In the genomic region with DNA sequence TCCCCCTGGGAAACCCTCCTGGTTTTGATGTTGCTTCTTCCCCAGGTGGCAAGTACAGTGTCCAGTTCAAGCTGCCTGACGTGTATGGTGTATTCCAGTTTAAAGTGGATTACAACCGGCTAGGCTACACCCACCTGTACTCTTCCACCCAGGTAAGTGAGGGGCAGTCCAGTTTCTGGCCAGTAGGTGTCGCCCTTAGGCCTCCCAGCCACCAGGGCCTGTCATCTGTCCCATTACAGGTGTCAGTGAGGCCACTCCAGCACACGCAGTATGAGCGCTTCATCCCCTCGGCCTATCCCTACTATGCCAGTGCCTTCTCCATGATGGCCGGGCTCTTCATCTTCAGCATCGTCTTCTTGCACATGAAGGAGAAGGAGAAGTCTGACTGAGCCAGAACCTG, we compare ENCODE assay signal across 8 mouse cellular contexts. TPM values are rescaled to one million over a fixed set of nuclear protein-coding genes. Genes with fewer than 3 reads are reported as not detected.
DNase-seq lines count a peak whose midpoint lies in the region; ATAC-seq and TF ChIP-seq lines count a peak whose summit lies in the region.

No protein-coding gene starts in this region.

- TF ChIP-seq CTCF in lung, embryonic 14.5 days (IDR thresholded peaks at IDR 0.05; ENCODE audit: low read depth): peak; percentile 84

- H3K4me3 ChIP-seq in lung, embryonic 14.5 days (ENCODE audit: low read depth, low read length): no peak overlapping the region

- no peak overlapping the region for H3K9ac ChIP-seq in lung, embryonic 14.5 days

- H3K4me2 ChIP-seq in lung, embryonic 14.5 days: no peak overlapping the region

- peak; percentile 70 for ATAC-seq in erythroid progenitor cell, adult 5-6 weeks (replicated peaks; ENCODE audit: low FRiP score, poor library complexity, severe bottlenecking)
- ATAC-seq in lung, embryonic 14.5 days (ENCODE audit: insufficient read depth): peak; percentile 36; the same call in 1 of the 2 replicates

- DNase-seq in ovary, postnatal 36 days (ENCODE audit: low spot score): peak; percentile 44
- DNase-seq in ovary, adult 18-20 months (ENCODE audit: low spot score): no peak
- peak; percentile 38 for DNase-seq in adrenal gland, postnatal 25 days
- peak; percentile 75 for DNase-seq in kidney, adult 18-20 months
- DNase-seq in lung, embryonic 14.5 days: peak; percentile 56
- peak; percentile 68 for DNase-seq in splenic B cell, adult 2 months (ENCODE audit: low read depth, low spot score)
- no peak for DNase-seq in left cerebral cortex, adult 11 months (ENCODE audit: low spot score)

- H3K27ac ChIP-seq in lung, embryonic 14.5 days (ENCODE audit: low read depth): no peak overlapping the region

- no peaks in the 10 kb centered on the region for H3K27me3 ChIP-seq in lung, embryonic 14.5 days (ENCODE audit: insufficient read depth, low read length)
- H3K27me3 ChIP-seq in splenic B cell, adult 2 months (ENCODE audit: control insufficient read depth, insufficient read depth, low read length, poor library complexity, severe bottlenecking): no peaks in the 10 kb centered on the region

- 46% methylated on average over 8 of the region's 8 CpGs for whole genome bisulfite sequencing in lung, embryonic 14.5 days

- peaks cover 88% of the 10 kb centered on the region for H3K36me3 ChIP-seq in lung, embryonic 14.5 days (ENCODE audit: insufficient read depth)
- H3K36me3 ChIP-seq in splenic B cell, adult 2 months (ENCODE audit: control insufficient read depth, insufficient read depth, low read length, poor library complexity, severe bottlenecking): peaks cover 7% of the 10 kb centered on the region

- no peaks in the 10 kb centered on the region for H3K9me3 ChIP-seq in lung, embryonic 14.5 days (ENCODE audit: low read depth, low read length)

- no peaks in the 10 kb centered on the region for H3K4me1 ChIP-seq in lung, embryonic 14.5 days (ENCODE audit: insufficient read depth)

RNA-seq across cellular contexts. Expression of a gene that starts 7.1 kb away (rescaled TPM):
- 105 and 106 TPM in 2 replicates for total RNA-seq in adrenal gland, postnatal 25 days (2021)
- 65.6 and 81.3 TPM in 2 replicates for total RNA-seq in erythroid progenitor cell, adult 5-6 weeks (2015; ENCODE audit: low replicate concordance)
- 34.7 and 39.8 TPM in 2 replicates for total RNA-seq in erythroid progenitor cell, adult 5-6 weeks (2017; ENCODE audit: low replicate concordance)
- polyA plus RNA-seq in lung, embryonic 14.5 days (2014; fragmentation: Nextera tagmentation; extraction: Ambion mirVana): 371 and 379 TPM in 2 replicates

RNA-seq across cellular contexts. Expression of a gene that starts 14.5 kb away (rescaled TPM):
- 161 and 201 TPM in 2 replicates for total RNA-seq in adrenal gland, postnatal 25 days (2021)
- 20.2 and 26.8 TPM in 2 replicates for total RNA-seq in erythroid progenitor cell, adult 5-6 weeks (2015; ENCODE audit: low replicate concordance)
- total RNA-seq in erythroid progenitor cell, adult 5-6 weeks (2017; ENCODE audit: low replicate concordance): 20.8 and 36.6 TPM in 2 replicates
- polyA plus RNA-seq in lung, embryonic 14.5 days (2014; fragmentation: Nextera tagmentation; extraction: Ambion mirVana): 22.2 and 25.1 TPM in 2 replicates

RNA-seq across cellular contexts. Expression of a gene that starts 56.2 kb away (rescaled TPM):
- total RNA-seq in adrenal gland, postnatal 25 days (2021): 13.8 and 20.3 TPM in 2 replicates
- not detected in 2 replicates for total RNA-seq in erythroid progenitor cell, adult 5-6 weeks (2015; ENCODE audit: low replicate concordance)
- not detected in 2 replicates for total RNA-seq in erythroid progenitor cell, adult 5-6 weeks (2017; ENCODE audit: low replicate concordance)
- polyA plus RNA-seq in lung, embryonic 14.5 days (2014; fragmentation: Nextera tagmentation; extraction: Ambion mirVana): 24.1 and 24.4 TPM in 2 replicates

Comparison
In these comparisons a context has a peak if more than half of its experiments do, and no peak if none do; other contexts are left out.
1. DNase-seq: peak in ovary, postnatal 36 days (single experiment), adrenal gland, postnatal 25 days (single experiment), kidney, adult 18-20 months (single experiment), lung, embryonic 14.5 days (single experiment) and splenic B cell, adult 2 months (single experiment); none in ovary, adult 18-20 months (single experiment) and left cerebral cortex, adult 11 months (single experiment).
2. RNA of a gene that starts 56.2 kb away (total RNA-seq): 13.8 to 20.3 TPM in adrenal gland, postnatal 25 days; not detected in erythroid progenitor cell, adult 5-6 weeks; every median in the first group is over 10 times any median in the second.